Mouse (Mus musculus) right cerebral cortex, postnatal 36 days (tissue): ENCODE results near the gene Sox6.

Experiments
- DNase-seq, 2 experiments: peaks; one replicate each; pipeline ENCODE4 v3.0.0; 2022; ENCODE audit warnings: low spot score in 2 of 2, mixed read lengths in 1 of 2

Gene Sox6

DNA sequence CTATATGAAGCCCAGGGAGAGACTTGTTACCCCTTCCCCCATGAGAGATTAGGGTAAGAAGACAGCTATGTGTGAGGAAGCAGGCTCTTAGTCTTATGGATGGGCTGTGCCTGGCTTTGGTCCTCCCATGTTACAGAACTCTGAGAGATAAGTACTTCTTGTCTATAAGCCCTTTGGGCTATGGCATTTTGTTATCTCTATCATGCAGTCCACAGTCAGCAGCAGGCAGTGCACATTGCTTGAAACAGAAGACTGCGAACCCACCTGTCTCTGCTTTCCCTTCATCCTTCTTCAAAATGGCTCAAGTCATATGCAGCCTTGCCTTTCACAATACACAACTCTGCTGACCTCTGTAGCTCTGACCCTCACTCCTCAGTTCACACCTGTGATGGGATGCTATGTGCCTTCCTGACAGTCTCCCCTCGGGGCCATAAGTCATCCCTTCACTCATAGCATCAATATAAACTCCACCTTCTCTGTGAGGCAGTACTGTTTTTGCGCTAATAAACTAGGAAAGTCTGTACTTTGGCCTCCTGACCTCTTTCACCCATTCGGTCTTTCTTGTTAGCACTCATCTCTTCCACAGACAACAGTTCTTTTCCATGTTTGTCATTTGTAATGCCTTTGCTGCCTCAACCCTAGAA, 143.4 kb downstream of the Sox6 start:
- no peak for DNase-seq

- DNase-seq, result no peak
Measured at GRCm38 (mm10) chr7:115891482-115891881, 147.1 kb downstream of the Sox6 start.

DNA sequence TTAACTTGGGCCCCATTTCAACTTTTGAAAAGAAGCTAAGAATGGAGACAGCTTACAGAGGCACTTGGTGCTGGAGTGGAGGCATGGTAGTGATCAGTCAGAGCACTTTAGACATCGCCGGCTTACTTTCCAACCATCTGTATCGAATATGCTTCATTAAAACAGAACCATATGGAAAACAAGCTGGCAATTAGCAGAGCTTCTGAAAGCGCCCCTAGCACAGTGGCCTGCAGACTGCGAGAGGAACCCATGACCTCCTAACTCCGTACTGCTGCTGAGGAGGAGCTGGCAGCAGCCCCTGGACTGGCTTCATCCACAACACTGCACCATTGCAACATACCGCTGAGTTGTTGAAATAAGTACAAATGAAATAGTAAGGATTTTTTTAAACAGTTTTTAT, 148.7 kb downstream of the Sox6 start:
- DNase-seq, result no peak

DNA sequence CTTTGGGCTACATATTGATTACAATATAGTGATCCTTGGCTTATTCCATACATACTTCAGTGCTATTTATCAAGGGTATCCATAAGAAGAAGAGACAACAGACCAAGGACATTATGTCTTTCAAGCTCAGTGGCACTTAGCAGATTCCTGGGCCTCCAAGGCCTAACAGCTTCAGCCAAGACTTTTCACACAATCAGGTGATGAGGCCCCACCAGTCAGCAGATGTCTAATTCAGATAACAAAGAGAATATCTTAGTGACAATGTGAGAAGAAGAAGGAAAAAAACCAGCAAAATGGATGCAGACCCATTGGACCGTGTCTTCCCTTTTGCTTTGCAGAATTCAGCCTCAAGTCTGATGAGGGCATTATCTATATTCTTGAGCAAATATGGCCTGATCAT, 150.0 kb downstream of the Sox6 start:
- no peak for DNase-seq

DNA sequence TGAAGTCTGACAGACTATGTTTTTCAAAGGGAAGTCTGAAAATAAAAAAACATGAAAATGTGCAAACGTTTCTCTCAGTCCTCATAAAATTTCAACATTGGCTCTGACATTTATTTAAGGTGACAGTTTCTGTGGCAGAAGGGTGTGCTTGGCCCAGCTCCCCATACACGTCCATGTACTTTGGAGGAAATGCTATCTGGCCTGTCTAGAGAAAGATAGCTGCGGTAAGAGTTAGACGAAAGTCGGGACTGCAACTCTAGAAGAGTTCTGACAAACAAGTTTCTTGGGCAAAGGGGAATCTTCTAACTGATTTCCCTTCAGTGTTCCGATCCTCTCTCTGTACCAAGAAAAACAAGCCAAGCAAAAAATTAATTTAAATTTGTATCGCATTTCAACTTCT, 150.5 kb downstream of the Sox6 start:
- DNase-seq, result no peak

DNA sequence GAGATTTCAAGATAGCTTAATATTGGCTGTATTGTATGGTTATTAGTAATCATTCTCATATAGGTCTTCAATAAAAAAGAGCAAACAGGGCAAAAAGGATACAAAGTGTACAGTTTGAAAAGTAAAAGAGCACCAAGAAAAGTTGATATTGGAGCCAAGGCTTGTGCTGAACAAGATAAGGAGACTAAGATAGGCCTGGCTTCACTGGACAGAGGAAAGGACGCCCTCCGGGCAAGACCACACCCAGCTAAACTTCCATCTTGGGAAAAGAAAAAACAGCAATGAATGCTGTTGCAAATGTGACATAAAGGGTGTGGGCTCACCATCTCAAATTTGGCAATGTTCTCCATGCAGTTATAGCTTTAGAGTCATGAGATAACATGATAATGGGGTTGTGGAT, 165.7 kb downstream of the Sox6 start:
- no peak for DNase-seq

- DNase-seq, result no peak
Measured at GRCm38 (mm10) chr7:115868504-115868903, 170.1 kb downstream of the Sox6 start.

GRCm38 (mm10) chr7:115867518-115868270, 170.9 kb downstream of the Sox6 start:
- no peak for DNase-seq

- DNase-seq, result no peak
Measured at GRCm38 (mm10) chr7:115866698-115867500, 171.7 kb downstream of the Sox6 start.

GRCm38 (mm10) chr7:115865979-115866697, 172.5 kb downstream of the Sox6 start:
- no peak for DNase-seq

DNA sequence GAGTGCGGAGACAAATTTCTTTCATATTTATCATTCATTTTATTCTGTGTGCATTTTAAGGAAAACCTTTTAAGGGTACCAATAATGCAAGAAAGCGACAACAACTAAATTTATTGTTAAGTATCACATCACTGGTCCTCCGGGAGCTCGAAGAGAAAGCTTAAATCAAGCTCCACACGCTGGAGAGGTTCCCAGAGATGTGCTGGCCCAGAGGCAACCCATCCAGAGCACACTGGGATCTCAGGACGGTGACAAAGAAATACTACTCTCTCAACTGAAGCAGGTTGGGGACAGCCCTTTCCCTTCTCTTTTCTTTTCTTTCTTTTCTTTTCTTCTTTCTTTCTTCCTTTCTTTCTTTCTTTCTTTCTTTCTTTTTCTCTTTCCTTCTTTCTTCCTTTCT, 173.4 kb downstream of the Sox6 start:
- DNase-seq, result no peak

GRCm38 (mm10) chr7:115864411-115864810, 174.2 kb downstream of the Sox6 start:
- no peak for DNase-seq

GRCm38 (mm10) chr7:115859691-115860401, 178.8 kb downstream of the Sox6 start:
- no peak for DNase-seq

- no peak for DNase-seq
Measured at GRCm38 (mm10) chr7:115851131-115851530, 187.5 kb downstream of the Sox6 start.

GRCm38 (mm10) chr7:115845791-115846366, 192.7 kb downstream of the Sox6 start:
- no peak for DNase-seq

- DNase-seq, result no peak
Measured at GRCm38 (mm10) chr7:115844910-115845309, 193.7 kb downstream of the Sox6 start.

GRCm38 (mm10) chr7:115844431-115844830, 194.2 kb downstream of the Sox6 start:
- DNase-seq, result no peak

DNA sequence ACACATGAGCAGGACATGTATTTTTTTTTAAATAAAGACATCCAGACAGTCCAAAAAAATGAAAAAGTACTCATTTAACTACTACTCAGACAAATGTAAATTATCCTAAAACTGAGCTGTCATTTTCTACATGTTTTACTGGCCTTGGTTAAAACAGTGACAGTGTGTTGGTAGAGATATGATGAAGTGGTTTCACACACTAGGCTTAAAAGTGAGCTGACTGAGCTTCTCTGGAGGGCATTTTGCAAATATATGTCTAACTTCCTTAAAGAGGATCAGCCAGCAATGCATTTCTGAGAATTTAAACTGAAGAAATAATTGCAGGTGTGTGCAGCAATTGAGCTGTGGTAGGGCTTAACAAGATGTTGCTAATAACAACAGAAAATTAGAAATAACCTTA, 196.3 kb downstream of the Sox6 start:
- no peak for DNase-seq

- no peak for DNase-seq
Measured at GRCm38 (mm10) chr7:115840613-115841012, 198.0 kb downstream of the Sox6 start.

GRCm38 (mm10) chr7:115835005-115835404, 203.6 kb downstream of the Sox6 start:
- no peak for DNase-seq

GRCm38 (mm10) chr7:115833701-115834100, 204.9 kb downstream of the Sox6 start:
- no peak for DNase-seq
